Mouse (Mus musculus) forebrain, embryonic 12.5 days (tissue): ENCODE results near the gene Btn2a2. TPM values are rescaled to one million over a fixed set of nuclear protein-coding genes. Genes with fewer than 3 reads are reported as not detected.

ENCODE experiments used
- ATAC-seq: fragments of 200-750 bp; cut with Nextera tagmentation; 2 replicates; pipeline ENCODE4 v1.8.0; 2017; ENCODE audit warnings: moderate TSS enrichment; ENCODE audit not compliant: low FRiP score
- H3K27ac ChIP-seq: fragments of 300-500 bp; sonication (generic); 2 replicates; pipeline ENCODE4 v1.5.1; 2016; ENCODE audit warnings: mild to moderate bottlenecking
- H3K27me3 ChIP-seq: fragments of 300-500 bp; sonication (generic); 2 replicates; pipeline ENCODE4 v1.6.1; 2016; ENCODE audit warnings: mild to moderate bottlenecking
- H3K36me3 ChIP-seq: fragments of 300-500 bp; sonication (generic); replicated peaks from 2 replicates; pipeline ENCODE4 v1.6.1; 2016; ENCODE audit warnings: mild to moderate bottlenecking
- H3K4me1 ChIP-seq: fragments of 300-500 bp; sonication (generic); 2 replicates; pipeline ENCODE4 v1.6.1; 2016
- H3K4me2 ChIP-seq: fragments of 300-500 bp; sonication (generic); 2 replicates; pipeline ENCODE4 v1.6.1; 2016; ENCODE audit warnings: mild to moderate bottlenecking, moderate library complexity
- H3K4me3 ChIP-seq: fragments of 300-500 bp; sonication (generic); replicated peaks from 2 replicates; pipeline ENCODE4 v1.5.1; 2016; ENCODE audit warnings: mild to moderate bottlenecking
- H3K9ac ChIP-seq: fragments of 300-500 bp; sonication (generic); 2 replicates; pipeline ENCODE4 v1.6.1; 2016; ENCODE audit warnings: mild to moderate bottlenecking
- H3K9me3 ChIP-seq: fragments of 300-500 bp; sonication (generic); 2 replicates; pipeline ENCODE4 v1.6.1; 2016
- WGBS: fragments of 180-500 bp; shearing (Covaris S2); methylation state at CpG from one replicate; pipeline ENCODE4 v1.1.7; 2016; 5-methylcytosine and 5-hydroxymethylcytosine counted together
- polyA plus RNA-seq: library from polyadenylated mRNA; unstranded; fragments of >200 nt; fragmentation: Nextera tagmentation; extraction: Ambion mirVana; gene quantifications from 2 replicates; pipeline ENCODE4 v1.2.1, GENCODE M21; 2016

Gene Btn2a2
- polyA plus RNA-seq, 1 experiment from 2014 or later = 0.23 TPM

GRCm38 (mm10) chr13:23475658-23476057 is 13.0 kb downstream of the Btn2a2 start:
- no peak overlapping the region; the same call in 1 of the 2 replicates for H3K4me2 ChIP-seq
- no peak overlapping the region for H3K4me3 ChIP-seq
- H3K9me3 ChIP-seq = no peaks in the 10 kb centered on the region
- 0 out of 2 replicates have a peak, but pooled peaks have one; percentile 33 for ATAC-seq
- H3K4me1 ChIP-seq = peaks cover 5% of the 10 kb centered on the region; the same call in 1 of the 2 replicates
- no peaks in the 10 kb centered on the region for H3K36me3 ChIP-seq
- H3K9ac ChIP-seq = no peak overlapping the region
- WGBS = 11% methylated on average over 2 of the region's 2 CpGs
- no peaks in the 10 kb centered on the region for H3K27me3 ChIP-seq
- H3K27ac ChIP-seq = no peak overlapping the region

- Histone ChIP-seq H3K4me2 (no peak overlapping the region), H3K36me3 (no peaks in the 10 kb centered on the region), H3K4me1 (peaks cover 21% of the 10 kb centered on the region), H3K9me3 (no peaks in the 10 kb centered on the region), H3K27me3 (peaks cover 9% of the 10 kb centered on the region; the same call in 1 of the 2 replicates), H3K27ac (no peak overlapping the region), H3K9ac (no peak overlapping the region), H3K4me3 (no peak overlapping the region)
- peak; percentile 59 for ATAC-seq
- WGBS = 2% methylated on average over 9 of the region's 9 CpGs
Observed at GRCm38 (mm10) chr13:23466911-23467310, 21.7 kb downstream of the Btn2a2 start.

DNA sequence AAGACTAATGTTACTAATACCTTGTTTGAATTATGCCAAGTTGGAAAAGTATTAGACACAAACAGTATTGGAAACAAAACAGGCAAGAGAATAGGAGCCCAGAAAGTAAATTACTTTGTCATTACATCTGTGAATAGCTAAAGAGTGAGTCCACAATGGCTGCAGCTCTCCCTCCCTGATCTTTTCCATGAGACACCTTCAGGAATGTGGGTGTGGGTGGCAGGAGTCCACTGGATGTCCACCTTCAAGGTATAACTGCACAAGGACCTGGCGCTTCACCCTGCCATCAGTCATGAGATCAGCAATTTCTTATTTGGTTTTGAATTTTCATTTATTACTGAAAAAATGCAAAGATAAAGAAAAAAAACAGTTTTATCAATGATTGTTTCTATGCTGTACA is 22.4 kb downstream of the Btn2a2 start:
- no peaks in the 10 kb centered on the region for H3K36me3 ChIP-seq
- H3K4me3 ChIP-seq = no peak overlapping the region
- H3K4me1 ChIP-seq = peaks cover 21% of the 10 kb centered on the region
- H3K27ac ChIP-seq = no peak overlapping the region
- peak overlapping the region; percentile 71 for H3K4me2 ChIP-seq
- no peak overlapping the region for H3K9ac ChIP-seq
- H3K27me3 ChIP-seq = peaks cover 11% of the 10 kb centered on the region; the same call in 1 of the 2 replicates
- H3K9me3 ChIP-seq = no peaks in the 10 kb centered on the region
- 59% methylated on average over 1 of the region's 1 CpGs for WGBS
- ATAC-seq = no peak

DNA sequence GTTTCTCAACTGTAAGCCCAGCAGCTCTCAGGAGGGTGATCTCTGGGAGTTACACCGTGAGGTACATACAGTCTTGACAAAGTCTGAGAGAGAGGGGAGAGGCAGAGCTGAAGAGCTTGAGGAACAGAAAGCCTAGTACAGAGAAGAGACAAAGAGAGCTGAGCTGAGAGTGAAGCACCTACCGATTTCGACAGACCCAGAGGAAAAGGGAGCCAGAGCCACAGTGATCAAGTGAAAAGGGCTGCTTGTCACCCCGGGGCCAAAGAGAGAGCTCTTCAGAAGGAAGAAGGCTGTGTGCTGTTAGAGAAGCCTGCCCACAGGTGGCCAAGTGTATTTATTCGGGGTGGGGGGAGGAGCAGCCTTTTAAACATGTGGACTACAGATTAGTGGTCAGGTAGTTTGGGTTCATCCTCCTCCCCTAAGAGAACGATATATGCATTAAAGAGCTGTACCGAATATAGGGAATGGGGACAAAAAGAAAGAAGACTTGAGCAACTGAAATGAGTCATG is 23.0 kb downstream of the Btn2a2 start, which contains the start of gene Btn1a1:
Gene Btn1a1, minus strand, starts transcription at position 302 of the 510 bp plus-strand sequence.
- Histone ChIP-seq H3K9ac (peak within 1 kb of the TSS; percentile 56), H3K9me3 (no peaks in the 10 kb centered on the region), H3K36me3 (no peaks in the 10 kb centered on the region), H3K4me2 (peak within 1 kb of the TSS; percentile 71), H3K4me1 (peaks cover 21% of the 10 kb centered on the region), H3K27me3 (peaks cover 12% of the 10 kb centered on the region; the same call in 1 of the 2 replicates), H3K27ac (no peak within 1 kb of the TSS), H3K4me3 (peak within 1 kb of the TSS; percentile 56)
- WGBS = 2% methylated on average over 7 of the region's 7 CpGs
- ATAC-seq = no peak

DNA sequence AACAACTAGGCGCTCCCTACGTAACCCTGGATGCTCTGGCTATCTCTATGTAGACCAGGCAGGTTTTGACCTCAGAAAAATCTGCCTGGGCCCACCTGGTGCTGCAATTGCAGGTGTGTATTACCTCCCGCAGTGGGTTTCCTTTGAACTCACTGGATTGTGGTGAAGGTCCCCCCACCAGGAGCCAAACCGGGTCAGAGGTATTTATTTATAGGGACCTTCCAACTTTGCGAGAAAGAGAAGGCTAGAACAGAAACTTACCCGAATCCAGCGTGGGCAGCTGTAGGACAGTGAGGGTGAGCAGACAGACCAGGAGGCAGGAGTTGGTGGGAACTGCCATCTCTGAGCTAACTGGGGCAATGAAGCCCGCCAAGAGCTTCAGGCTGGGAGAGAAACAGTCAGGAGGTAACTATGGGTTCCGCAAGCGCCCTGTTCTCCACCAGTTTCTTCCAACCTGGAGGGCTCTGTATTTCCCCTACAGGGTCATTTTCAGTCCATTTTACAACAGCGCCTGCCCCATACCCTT is 23.8 kb downstream of the Btn2a2 start:
- no peaks in the 10 kb centered on the region for H3K9me3 ChIP-seq
- 0 out of 2 replicates have a peak, but pooled peaks have one; percentile 14 for ATAC-seq
- WGBS = 1% methylated on average over 11 of the region's 11 CpGs
- peak overlapping the region; percentile 71 for H3K4me2 ChIP-seq
- H3K4me1 ChIP-seq = peaks cover 21% of the 10 kb centered on the region
- H3K36me3 ChIP-seq = no peaks in the 10 kb centered on the region
- peaks cover 12% of the 10 kb centered on the region; the same call in 1 of the 2 replicates for H3K27me3 ChIP-seq
- H3K9ac ChIP-seq = peak overlapping the region; percentile 56
- no peak overlapping the region for H3K27ac ChIP-seq
- peak overlapping the region; percentile 56 for H3K4me3 ChIP-seq

DNA sequence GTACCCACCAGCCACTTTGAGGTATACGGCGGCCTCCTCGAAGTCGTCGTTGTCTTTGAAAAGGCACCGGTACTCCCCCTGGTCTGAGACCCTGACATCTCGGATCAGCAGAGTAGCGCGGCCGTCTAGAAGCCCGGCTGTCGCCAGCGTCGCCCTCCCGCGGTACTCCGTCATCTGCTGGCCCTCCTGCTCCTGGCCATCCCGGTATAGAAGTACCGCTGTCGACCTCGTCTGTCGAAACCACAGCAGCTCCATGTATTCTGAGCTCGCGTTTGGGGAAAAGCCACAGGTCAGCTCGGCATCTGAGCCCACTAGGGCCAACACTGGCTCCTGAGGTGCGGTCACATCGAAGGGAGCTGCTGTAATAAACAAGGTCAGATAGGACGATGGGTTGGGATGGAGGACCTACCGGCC is 24.4 kb downstream of the Btn2a2 start:
- peak; percentile 57 for ATAC-seq
- Histone ChIP-seq H3K36me3 (no peaks in the 10 kb centered on the region), H3K4me2 (peak overlapping the region; percentile 71), H3K27me3 (peaks cover 12% of the 10 kb centered on the region; the same call in 1 of the 2 replicates), H3K9ac (peak overlapping the region; percentile 56), H3K27ac (no peak overlapping the region), H3K9me3 (no peaks in the 10 kb centered on the region), H3K4me1 (peaks cover 21% of the 10 kb centered on the region), H3K4me3 (peak overlapping the region; percentile 56)
- WGBS = under 1% methylated on average over 29 of the region's 29 CpGs

GRCm38 (mm10) chr13:23463381-23464223 is 25.1 kb downstream of the Btn2a2 start:
- Histone ChIP-seq H3K27me3 (peaks cover 18% of the 10 kb centered on the region), H3K9ac (peak overlapping the region; percentile 56), H3K4me1 (peaks cover 21% of the 10 kb centered on the region), H3K4me3 (peak overlapping the region; percentile 56), H3K9me3 (no peaks in the 10 kb centered on the region), H3K4me2 (peak overlapping the region; percentile 71), H3K27ac (no peak overlapping the region), H3K36me3 (no peaks in the 10 kb centered on the region)
- ATAC-seq = peak; percentile 68
- WGBS = under 1% methylated on average over 21 of the region's 21 CpGs

DNA sequence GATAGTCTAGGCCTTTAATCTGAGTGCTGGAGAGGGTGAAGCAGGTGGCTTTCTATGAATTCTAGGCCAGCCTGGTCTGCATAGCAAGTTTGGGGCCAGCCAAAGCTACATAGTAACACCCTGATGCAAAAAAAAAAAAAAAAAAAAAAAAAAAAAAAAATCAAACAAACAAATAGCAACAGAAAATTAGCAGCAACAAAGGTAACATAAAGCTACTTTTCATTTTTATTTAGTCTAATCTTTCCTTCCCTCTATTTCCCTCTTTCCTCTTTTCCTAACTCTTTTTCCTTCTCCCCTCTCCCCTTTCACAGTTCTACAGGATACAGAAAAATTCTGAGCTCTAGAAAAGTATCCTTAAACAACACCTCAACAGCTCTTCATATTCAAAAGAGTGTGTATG is 26.0 kb downstream of the Btn2a2 start:
- no peak for ATAC-seq
- H3K9ac ChIP-seq = no peak overlapping the region
- H3K9me3 ChIP-seq = no peaks in the 10 kb centered on the region
- peaks cover 21% of the 10 kb centered on the region for H3K4me1 ChIP-seq
- no peak overlapping the region for H3K4me3 ChIP-seq
- peaks cover 22% of the 10 kb centered on the region for H3K27me3 ChIP-seq
- H3K27ac ChIP-seq = no peak overlapping the region
- no peak overlapping the region for H3K4me2 ChIP-seq
- no peaks in the 10 kb centered on the region for H3K36me3 ChIP-seq

- H3K4me2 ChIP-seq = no peak overlapping the region
- no peaks in the 10 kb centered on the region for H3K9me3 ChIP-seq
- peaks cover 22% of the 10 kb centered on the region for H3K27me3 ChIP-seq
- no peak for ATAC-seq
- H3K9ac ChIP-seq = no peak overlapping the region
- no peaks in the 10 kb centered on the region for H3K36me3 ChIP-seq
- H3K4me1 ChIP-seq = peaks cover 21% of the 10 kb centered on the region
- H3K4me3 ChIP-seq = no peak overlapping the region
- no peak overlapping the region for H3K27ac ChIP-seq
- 83% methylated on average over 4 of the region's 4 CpGs for WGBS
Observed at GRCm38 (mm10) chr13:23462063-23462462, 26.6 kb downstream of the Btn2a2 start.

DNA sequence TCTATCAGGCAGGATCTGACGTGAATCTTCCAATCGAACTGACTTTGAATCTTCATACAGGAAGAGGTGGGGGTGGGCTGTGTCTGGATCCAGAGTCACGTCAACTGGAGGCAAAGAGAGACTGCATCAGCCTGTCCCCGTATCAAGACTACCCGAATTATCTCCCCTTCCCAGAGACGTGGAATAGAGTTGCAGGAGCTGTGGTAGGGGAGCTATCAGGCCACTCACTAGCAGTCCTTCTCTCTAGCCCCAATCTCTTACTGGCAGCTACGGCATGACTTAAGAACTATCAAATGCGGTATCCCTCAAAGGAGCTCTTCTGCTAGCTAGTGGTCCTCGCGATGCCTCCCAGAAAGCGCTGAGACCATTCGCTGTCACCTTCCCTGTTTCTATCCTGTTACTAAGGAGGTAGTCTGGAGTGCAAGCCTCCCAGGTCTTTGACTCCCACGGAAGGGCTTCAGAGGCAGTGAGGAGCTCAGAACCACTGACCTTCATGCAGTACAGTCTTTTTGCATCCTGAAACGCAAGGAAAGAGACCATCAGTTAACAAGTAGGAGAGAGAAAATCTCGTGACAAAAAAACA is 29.3 kb downstream of the Btn2a2 start:
- Histone ChIP-seq H3K27ac (no peak overlapping the region), H3K4me1 (peaks cover 3% of the 10 kb centered on the region), H3K27me3 (peaks cover 15% of the 10 kb centered on the region), H3K4me3 (no peak overlapping the region), H3K4me2 (no peak overlapping the region), H3K36me3 (no peaks in the 10 kb centered on the region), H3K9me3 (no peaks in the 10 kb centered on the region), H3K9ac (no peak overlapping the region)
- ATAC-seq = no peak
- 16% methylated on average over 15 of the region's 15 CpGs for WGBS

GRCm38 (mm10) chr13:23453926-23454325 is 34.7 kb downstream of the Btn2a2 start:
- WGBS = under 1% methylated on average over 9 of the region's 9 CpGs
- peak overlapping the region; percentile 68 for H3K9ac ChIP-seq

GRCm38 (mm10) chr13:23453362-23453862 is 35.2 kb downstream of the Btn2a2 start:
- Histone ChIP-seq H3K9ac (peak overlapping the region; percentile 68), H3K4me2 (peak overlapping the region; percentile 53), H3K4me3 (peak overlapping the region; percentile 60), H3K27ac (peak overlapping the region; percentile 86), H3K4me1 (0 out of 2 replicates have a peak, but pooled peaks cover 2% of the 10 kb centered on the region), H3K9me3 (no peaks in the 10 kb centered on the region), H3K27me3 (peaks cover 2% of the 10 kb centered on the region; the same call in 1 of the 2 replicates), H3K36me3 (no peaks in the 10 kb centered on the region)
- peak; percentile 87 for ATAC-seq
- WGBS = under 1% methylated on average over 25 of the region's 25 CpGs

More at GRCm38 (mm10) chr13:23453926-23454325, 34.7 kb downstream of the Btn2a2 start:
- no peak for ATAC-seq
- Histone ChIP-seq H3K9me3 (no peaks in the 10 kb centered on the region), H3K4me2 (peak overlapping the region; percentile 53), H3K27me3 (peaks cover 8% of the 10 kb centered on the region; the same call in 1 of the 2 replicates), H3K4me3 (peak overlapping the region; percentile 60), H3K4me1 (0 out of 2 replicates have a peak, but pooled peaks cover under 1% of the 10 kb centered on the region), H3K27ac (peak overlapping the region; percentile 86), H3K36me3 (no peaks in the 10 kb centered on the region)
